In genomic region chr5:128099439-128099838, GRCm38 (mm10) we compare ENCODE assay signal across 18 mouse cellular contexts.
DNase-seq lines count a peak whose midpoint lies in the region; ATAC-seq and TF ChIP-seq lines count a peak whose summit lies in the region.
"Had no signal": no experiment of that assay in that cellular context is flagged by ENCODE, and none has a peak within 500 bp of the region (broad histone marks: within the 10 kb centered on the region; RNA-seq: fewer than 3 reads in every experiment).

No protein-coding gene starts in this region.

- no peak for TF ChIP-seq EP300 in stomach, postnatal 0 days (optimal IDR thresholded peaks at IDR 0.05)

- DNase-seq in gastrocnemius, adult 2 months, result no peak
- DNase-seq in gastrocnemius, adult 8-10 months (ENCODE audit: low spot score in 2 of 2), result no peak
- no peak for DNase-seq in left cerebral cortex, adult 2 months (ENCODE audit: extremely low spot score in 1 of 2, low spot score in 2 of 2)
- no peak for DNase-seq in left cerebral cortex, postnatal 25 days (ENCODE audit: low spot score in 2 of 2)
- DNase-seq in testis, postnatal 14 days (ENCODE audit: low spot score), result no peak
- DNase-seq in stomach, postnatal 0 days (ENCODE audit: low spot score), result no peak
- DNase-seq in embryo, embryonic 11 days, result no peak
- DNase-seq: cerebellum, adult 11-12 months; cerebellum, postnatal 25 days; gastrocnemius, postnatal 10 days; kidney, adult 11 months; lung, postnatal 36 days had no signal

- H3K4me2 ChIP-seq in stomach, postnatal 0 days (replicated peaks; ENCODE audit: low read depth), result no peak overlapping the region
- H3K4me2 ChIP-seq: embryonic facial prominence, embryonic 12.5 days; hindbrain, embryonic 13.5 days; limb, embryonic 15.5 days; midbrain, embryonic 11.5 days had no signal

- TF ChIP-seq CTCF in gastrocnemius, adult 2 months (IDR thresholded peaks at IDR 0.05), result peak; percentile 13; the same call in 1 of the 2 replicates
- peak; percentile 41 for TF ChIP-seq CTCF in left cerebral cortex, adult 2 months (IDR thresholded peaks at IDR 0.05)
- peak; percentile 85 for TF ChIP-seq CTCF in testis, adult 2 months (IDR thresholded peaks at IDR 0.05; ENCODE audit: control insufficient read depth, insufficient read depth, insufficient replicate concordance, low read depth, low read length)
- peak; percentile 38 for TF ChIP-seq CTCF in stomach, postnatal 0 days (IDR thresholded peaks at IDR 0.05; ENCODE audit: low read depth)

- no peaks in the 10 kb centered on the region for H3K9me3 ChIP-seq in stomach, postnatal 0 days (ENCODE audit: control insufficient read depth, low read length)
- H3K9me3 ChIP-seq: limb, embryonic 15.5 days had no signal

- peaks cover 3% of the 10 kb centered on the region; the same call in 1 of the 2 replicates for H3K4me1 ChIP-seq in testis, adult 2 months (ENCODE audit: control insufficient read depth, insufficient read depth, low read length)
- no peaks in the 10 kb centered on the region for H3K4me1 ChIP-seq in stomach, postnatal 0 days (replicated peaks; ENCODE audit: control insufficient read depth, insufficient read depth)
- H3K4me1 ChIP-seq: embryonic facial prominence, embryonic 12.5 days; hindbrain, embryonic 13.5 days; limb, embryonic 15.5 days had no signal

- no peak for ATAC-seq in stomach, postnatal 0 days (ENCODE audit: low FRiP score, low TSS enrichment)
- ATAC-seq: forebrain, embryonic 16.5 days had no signal

- intact Hi-C loops in gastrocnemius, adult 2 months (cut with DNase I), result no loop called here
- intact Hi-C loops in left cerebral cortex, adult 2 months (cut with DNase I), result no loop called here
- intact Hi-C loops in left cerebral cortex, postnatal 25 days (cut with DNase I), result no loop called here

- no peak for TF ChIP-seq POLR2A in testis, adult 2 months (IDR thresholded peaks at IDR 0.05; ENCODE audit: control insufficient read depth, low read depth, low read length)

- WGBS in stomach, postnatal 0 days, result 78% methylated on average over 2 of the region's 2 CpGs

- H3K9ac ChIP-seq in stomach, postnatal 0 days (ENCODE audit: low read length), result no peak overlapping the region
- H3K9ac ChIP-seq: embryonic facial prominence, embryonic 12.5 days; hindbrain, embryonic 13.5 days; limb, embryonic 15.5 days had no signal

- H3K36me3 ChIP-seq in testis, adult 2 months (ENCODE audit: control insufficient read depth, insufficient read depth, low read length), result no peaks in the 10 kb centered on the region
- H3K36me3 ChIP-seq in stomach, postnatal 0 days (ENCODE audit: control insufficient read depth, insufficient read depth, low read length), result no peaks in the 10 kb centered on the region
- H3K36me3 ChIP-seq: embryonic facial prominence, embryonic 12.5 days; hindbrain, embryonic 13.5 days; limb, embryonic 15.5 days had no signal

- H3K27me3 ChIP-seq in testis, adult 2 months (ENCODE audit: control insufficient read depth, insufficient read depth, low read length), result no peaks in the 10 kb centered on the region
- H3K27me3 ChIP-seq in stomach, postnatal 0 days (ENCODE audit: control insufficient read depth, insufficient read depth, low read length), result no peaks in the 10 kb centered on the region
- H3K27me3 ChIP-seq: embryonic facial prominence, embryonic 12.5 days; hindbrain, embryonic 13.5 days; limb, embryonic 15.5 days had no signal

- H3K27ac ChIP-seq in gastrocnemius, adult 2 months, result no peak overlapping the region
- no peak overlapping the region for H3K27ac ChIP-seq in left cerebral cortex, adult 2 months
- H3K27ac ChIP-seq in testis, adult 2 months (ENCODE audit: control insufficient read depth, insufficient read depth, low read depth, low read length), result no peak overlapping the region
- no peak overlapping the region for H3K27ac ChIP-seq in stomach, postnatal 0 days (replicated peaks)
- H3K27ac ChIP-seq: embryonic facial prominence, embryonic 12.5 days; hindbrain, embryonic 13.5 days; limb, embryonic 15.5 days had no signal

- no peak overlapping the region for H3K4me3 ChIP-seq in gastrocnemius, adult 2 months
- no peak overlapping the region for H3K4me3 ChIP-seq in left cerebral cortex, adult 2 months
- no peak overlapping the region for H3K4me3 ChIP-seq in testis, adult 2 months (ENCODE audit: control insufficient read depth, low read depth, low read length)
- H3K4me3 ChIP-seq in stomach, postnatal 0 days (ENCODE audit: low read depth, low read length), result no peak overlapping the region
- H3K4me3 ChIP-seq: embryonic facial prominence, embryonic 12.5 days; hindbrain, embryonic 13.5 days; limb, embryonic 15.5 days had no signal

Comparison
In these comparisons a context has a peak if more than half of its experiments do, and no peak if none do; other contexts are left out.
1. CTCF ChIP-seq: peak in every context shown above with its lines; median percentile 85 in testis, adult 2 months; 41 in left cerebral cortex, adult 2 months; 38 in stomach, postnatal 0 days; 13 in gastrocnemius, adult 2 months.